Mouse (Mus musculus): ENCODE measurements at regions not wholly inside any gene's neighbourhood (a gene's known extent, or its start where the extent isn't known, plus 50 kb on each side); places are given as distances from the start of the nearest gene placed in this dataset.
"Not testable (repeated sequence)": the region's sequence is repeated elsewhere in the genome, so short reads cannot be mapped to it uniquely, and the experiment has no call there.

DNA sequence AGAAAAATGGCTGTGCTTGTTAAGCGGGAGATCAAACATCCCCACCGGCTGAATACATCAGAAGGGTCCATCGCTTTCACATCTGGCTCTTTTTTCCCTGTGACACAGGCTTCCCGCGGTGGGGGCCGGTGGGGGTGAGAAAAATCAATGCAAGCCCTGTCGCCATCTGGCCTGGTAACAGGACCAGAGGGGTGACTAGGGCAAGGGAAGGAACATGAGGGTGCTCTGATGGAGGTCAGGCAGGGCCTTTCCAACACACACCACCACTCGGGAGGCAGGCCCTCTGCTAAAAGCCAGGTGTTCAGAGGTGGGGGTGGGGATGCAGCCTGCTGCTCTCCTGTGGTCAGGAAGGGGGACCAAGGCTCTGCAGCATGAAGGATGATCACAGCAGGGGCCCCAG lies 107.5 kb upstream of the Syt13 start:
- WGBS, result 8% methylated on average over 8 of the region's 8 CpGs
- H3K36me3 ChIP-seq, result no peaks in the 10 kb centered on the region
- H3K4me1 ChIP-seq, result peaks cover 25% of the 10 kb centered on the region
- no peak overlapping the region for H3K27ac ChIP-seq
- no peak overlapping the region for H3K9ac ChIP-seq
- H3K4me2 ChIP-seq, result no peak overlapping the region
- peaks cover 8% of the 10 kb centered on the region; the same call in 1 of the 2 replicates for H3K27me3 ChIP-seq
- no peaks in the 10 kb centered on the region for H3K9me3 ChIP-seq
- ATAC-seq (ENCODE audit: insufficient number of reproducible peaks, insufficient read depth, low FRiP score, low TSS enrichment, low read depth), result peak; percentile 12; the same call in 1 of the 2 replicates
- H3K4me3 ChIP-seq, result no peak overlapping the region

DNA sequence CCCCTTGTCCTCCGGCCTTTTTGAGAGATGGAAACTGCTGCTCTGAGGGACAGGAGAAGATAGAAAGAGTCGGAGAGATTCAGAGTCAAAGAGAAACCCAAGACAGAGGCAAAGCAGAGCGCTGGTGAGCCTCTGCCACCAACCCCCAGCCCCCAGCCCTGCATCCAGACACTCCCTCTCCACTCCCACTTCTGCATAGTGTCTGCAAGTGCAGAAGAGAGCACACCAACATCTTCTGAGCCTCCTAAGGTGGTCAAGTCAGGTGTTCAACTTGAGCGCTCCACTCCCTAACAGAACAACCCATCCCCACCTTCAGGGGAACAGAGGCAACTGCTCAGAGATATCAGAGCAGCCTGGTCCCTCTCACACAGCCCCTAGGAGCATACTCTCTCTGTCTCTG lies 106.8 kb upstream of the Syt13 start:
- no peak overlapping the region for H3K9ac ChIP-seq
- H3K27me3 ChIP-seq, result peaks cover 9% of the 10 kb centered on the region; the same call in 1 of the 2 replicates
- H3K4me2 ChIP-seq, result no peak overlapping the region
- no peaks in the 10 kb centered on the region for H3K9me3 ChIP-seq
- no peak overlapping the region for H3K27ac ChIP-seq
- no peak overlapping the region for H3K4me3 ChIP-seq
- 74% methylated on average over 4 of the region's 4 CpGs for WGBS
- no peak for ATAC-seq (ENCODE audit: insufficient number of reproducible peaks, insufficient read depth, low FRiP score, low TSS enrichment, low read depth)
- no peaks in the 10 kb centered on the region for H3K36me3 ChIP-seq
- peaks cover 25% of the 10 kb centered on the region for H3K4me1 ChIP-seq

DNA sequence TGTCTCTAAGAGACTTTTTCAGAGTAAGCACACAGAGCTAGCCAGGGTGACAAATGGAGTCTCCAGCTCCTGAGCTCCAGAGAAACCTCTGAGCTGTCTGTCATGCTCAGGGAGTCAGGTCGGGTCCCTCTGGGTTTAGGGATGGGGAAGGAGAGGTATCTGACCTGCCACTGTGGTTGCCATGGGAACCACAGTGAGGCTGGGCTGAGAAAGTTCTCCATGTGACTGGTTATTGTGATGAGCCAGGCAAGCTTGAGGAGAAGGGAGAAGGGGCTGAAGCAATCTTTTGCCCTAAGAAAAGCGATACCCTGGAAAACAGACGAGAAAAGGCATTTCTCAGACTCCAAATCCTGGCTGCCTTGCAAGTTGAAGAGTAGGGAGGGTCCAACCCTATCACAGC lies 105.7 kb upstream of the Syt13 start:
- no peak overlapping the region for H3K9ac ChIP-seq
- H3K9me3 ChIP-seq, result no peaks in the 10 kb centered on the region
- no peak overlapping the region for H3K4me3 ChIP-seq
- H3K4me2 ChIP-seq, result no peak overlapping the region
- 20% methylated on average over 3 of the region's 3 CpGs for WGBS
- H3K27me3 ChIP-seq, result peaks cover 13% of the 10 kb centered on the region; the same call in 1 of the 2 replicates
- H3K36me3 ChIP-seq, result no peaks in the 10 kb centered on the region
- H3K4me1 ChIP-seq, result peaks cover 25% of the 10 kb centered on the region
- no peak for ATAC-seq (ENCODE audit: insufficient number of reproducible peaks, insufficient read depth, low FRiP score, low TSS enrichment, low read depth)
- H3K27ac ChIP-seq, result no peak overlapping the region

DNA sequence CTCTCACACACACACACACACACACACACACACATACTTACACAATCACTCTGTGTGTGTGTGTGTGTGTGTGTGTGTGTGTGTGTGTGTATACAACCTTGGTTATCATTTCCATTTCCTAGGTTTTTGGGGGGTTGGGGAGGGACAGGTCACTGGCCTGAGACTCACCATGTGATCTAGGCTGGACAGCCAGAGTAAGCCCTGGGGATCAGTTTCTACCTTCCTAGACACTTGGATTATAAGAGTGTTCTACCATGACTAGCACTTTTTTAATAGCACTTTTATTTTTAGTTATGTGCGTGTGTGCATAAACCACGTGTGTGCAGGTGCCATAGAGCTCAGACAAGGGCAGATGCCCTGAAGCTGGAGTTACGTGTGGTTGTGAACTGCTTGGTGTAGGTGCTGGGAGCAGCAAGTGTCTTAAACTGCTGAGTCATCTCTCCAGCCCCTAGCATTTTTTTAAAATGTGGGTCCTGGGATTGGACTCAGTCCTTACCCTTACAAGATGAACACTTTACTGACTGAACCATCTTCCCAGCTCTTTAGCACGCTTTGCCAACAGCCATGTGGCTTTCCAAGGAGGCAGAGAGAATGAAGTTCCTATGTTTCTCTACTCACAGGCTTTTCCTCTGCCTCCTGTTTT lies 105.1 kb upstream of the Syt13 start:
- H3K9me3 ChIP-seq, result no peaks in the 10 kb centered on the region
- no peak overlapping the region for H3K4me3 ChIP-seq
- H3K4me1 ChIP-seq, result peaks cover 25% of the 10 kb centered on the region
- H3K9ac ChIP-seq, result no peak overlapping the region
- no peak for ATAC-seq (ENCODE audit: insufficient number of reproducible peaks, insufficient read depth, low FRiP score, low TSS enrichment, low read depth)
- H3K27ac ChIP-seq, result no peak overlapping the region
- no peaks in the 10 kb centered on the region for H3K36me3 ChIP-seq
- WGBS, result 69% methylated on average over 4 of the region's 4 CpGs
- no peak overlapping the region for H3K4me2 ChIP-seq
- peaks cover 13% of the 10 kb centered on the region; the same call in 1 of the 2 replicates for H3K27me3 ChIP-seq

DNA sequence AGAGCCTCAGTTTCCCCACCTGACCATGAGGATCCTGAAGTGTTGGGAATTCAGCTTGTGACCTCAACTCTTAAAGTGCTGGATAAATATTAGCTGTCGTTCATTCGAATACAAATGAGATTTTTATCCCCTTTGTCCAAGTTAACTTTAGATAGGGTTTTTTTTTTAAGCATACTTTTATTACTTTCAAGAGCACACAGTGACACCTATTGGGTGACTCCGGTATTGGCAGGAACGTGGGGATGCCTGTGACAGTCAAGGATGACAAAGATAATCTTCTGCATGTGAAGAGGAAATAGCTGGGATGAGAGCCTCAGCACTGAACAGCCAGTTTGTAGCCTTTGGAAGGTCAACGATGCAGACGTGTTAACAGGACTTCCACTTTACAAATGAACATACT lies 103.9 kb upstream of the Syt13 start:
- H3K9ac ChIP-seq; H3K27ac ChIP-seq; H3K4me3 ChIP-seq; ATAC-seq (ENCODE audit: insufficient number of reproducible peaks, insufficient read depth, low FRiP score, low TSS enrichment, low read depth); H3K9me3 ChIP-seq; H3K36me3 ChIP-seq; H3K4me2 ChIP-seq: not testable (repeated sequence)
- 12% methylated on average over 6 of the region's 6 CpGs for WGBS
- Histone ChIP-seq H3K27me3 (peaks cover 13% of the 10 kb centered on the region; the same call in 1 of the 2 replicates), H3K4me1 (peaks cover 19% of the 10 kb centered on the region)

DNA sequence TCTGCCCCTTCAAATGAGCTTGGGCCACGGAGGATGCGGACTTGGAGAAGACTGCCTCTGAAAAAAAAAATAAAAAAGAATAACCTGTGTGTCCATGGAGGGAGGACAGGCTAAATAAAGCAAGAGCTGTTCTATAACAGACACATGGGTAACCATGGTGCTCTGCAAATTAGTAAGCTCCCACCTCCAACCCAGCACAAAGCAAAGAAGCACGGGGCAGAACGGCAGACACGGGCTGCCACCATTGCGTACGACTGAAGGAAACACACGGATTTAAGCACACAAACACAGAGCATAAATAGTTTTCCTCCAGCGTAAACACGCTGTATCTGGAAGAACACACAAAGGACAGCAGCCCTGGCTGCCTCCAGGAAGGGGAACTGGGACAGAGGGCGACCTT lies 101.9 kb upstream of the Syt13 start:
- WGBS, result 74% methylated on average over 11 of the region's 11 CpGs
- Histone ChIP-seq H3K4me2 (no peak overlapping the region), H3K4me3 (no peak overlapping the region), H3K36me3 (no peaks in the 10 kb centered on the region), H3K27ac (no peak overlapping the region), H3K4me1 (peaks cover under 1% of the 10 kb centered on the region; the same call in 1 of the 2 replicates), H3K9ac (no peak overlapping the region; the same call in 1 of the 2 replicates), H3K27me3 (peaks cover 13% of the 10 kb centered on the region; the same call in 1 of the 2 replicates), H3K9me3 (no peaks in the 10 kb centered on the region)
- no peak for ATAC-seq (ENCODE audit: insufficient number of reproducible peaks, insufficient read depth, low FRiP score, low TSS enrichment, low read depth)

DNA sequence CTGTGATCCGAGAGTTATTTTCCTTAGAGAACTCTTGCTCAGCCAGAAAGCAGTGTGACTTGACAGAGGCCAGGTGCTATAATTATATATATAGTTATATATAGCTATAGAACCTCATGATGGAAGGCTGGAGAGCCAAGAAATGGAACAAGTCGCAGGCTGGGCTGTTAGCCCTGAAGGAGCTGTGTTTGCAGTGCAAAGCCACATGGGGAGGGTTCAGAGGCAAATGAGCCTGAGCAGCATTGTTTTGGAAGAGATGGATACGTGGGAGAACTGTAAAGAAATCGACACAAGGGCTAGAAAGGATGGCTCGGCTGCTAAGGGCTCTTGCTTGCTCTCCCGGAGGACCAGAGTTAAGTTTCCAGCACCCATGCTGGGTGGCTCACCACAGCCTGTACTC lies 95.3 kb upstream of the Syt13 start:
- H3K4me1 ChIP-seq, result peaks cover 12% of the 10 kb centered on the region
- H3K9me3 ChIP-seq, result no peaks in the 10 kb centered on the region
- ATAC-seq (ENCODE audit: insufficient number of reproducible peaks, insufficient read depth, low FRiP score, low TSS enrichment, low read depth), result no peak
- H3K4me3 ChIP-seq, result no peak overlapping the region
- 68% methylated on average over 6 of the region's 6 CpGs for WGBS
- H3K27me3 ChIP-seq, result no peaks in the 10 kb centered on the region
- no peak overlapping the region for H3K9ac ChIP-seq
- H3K36me3 ChIP-seq, result no peaks in the 10 kb centered on the region
- no peak overlapping the region for H3K4me2 ChIP-seq
- H3K27ac ChIP-seq, result no peak overlapping the region

DNA sequence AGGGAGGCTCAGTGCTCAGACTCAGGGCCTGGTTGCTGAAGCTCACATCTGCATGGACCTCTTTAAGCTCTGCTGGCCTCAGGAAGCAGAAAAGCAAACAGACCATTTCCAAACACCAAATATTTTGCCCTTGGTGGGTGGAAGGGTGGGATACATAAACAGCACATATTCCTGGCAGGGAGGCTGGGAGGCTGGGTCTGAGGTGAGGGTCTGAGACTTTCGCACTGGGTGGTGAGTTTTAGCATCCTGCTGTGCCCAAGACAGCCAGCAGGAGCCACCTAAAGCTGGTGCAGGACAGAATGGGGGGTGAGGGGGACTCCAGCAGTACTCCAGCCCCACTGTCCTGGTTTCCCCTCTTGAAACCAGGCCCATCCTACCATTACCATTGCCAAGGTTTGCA lies 90.6 kb upstream of the Syt13 start:
- Histone ChIP-seq H3K36me3 (no peaks in the 10 kb centered on the region), H3K9me3 (no peaks in the 10 kb centered on the region), H3K27ac (no peak overlapping the region), H3K4me1 (peaks cover 24% of the 10 kb centered on the region), H3K27me3 (no peaks in the 10 kb centered on the region), H3K4me3 (no peak overlapping the region), H3K4me2 (no peak overlapping the region), H3K9ac (no peak overlapping the region)
- WGBS, result 86% methylated on average over 1 of the region's 1 CpGs
- no peak for ATAC-seq (ENCODE audit: insufficient number of reproducible peaks, insufficient read depth, low FRiP score, low TSS enrichment, low read depth)

DNA sequence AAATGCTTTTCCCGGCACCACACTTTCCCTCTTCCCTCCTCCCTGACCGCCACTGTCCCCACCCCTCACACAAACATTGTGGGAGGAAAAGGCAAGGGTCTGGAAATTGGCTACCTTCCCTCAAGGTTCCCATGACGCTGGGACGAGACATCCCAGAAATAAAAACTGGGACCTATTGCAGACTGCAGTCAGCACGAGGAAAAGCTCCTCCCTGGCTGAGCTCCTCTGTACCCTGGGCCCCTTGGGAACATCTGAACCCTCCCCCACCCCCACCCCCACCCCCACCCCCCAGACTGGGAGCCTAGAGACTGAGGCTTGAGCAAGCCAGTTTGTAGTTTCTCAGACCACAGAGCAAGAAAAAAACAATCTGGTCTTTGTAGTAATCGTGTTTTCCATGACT lies 89.5 kb upstream of the Syt13 start:
- Histone ChIP-seq H3K27ac (peak overlapping the region; percentile 28; the same call in 1 of the 2 replicates), H3K4me2 (peak overlapping the region; percentile 28; the same call in 1 of the 2 replicates), H3K36me3 (no peaks in the 10 kb centered on the region), H3K9me3 (no peaks in the 10 kb centered on the region), H3K4me1 (peaks cover 24% of the 10 kb centered on the region), H3K9ac (peak overlapping the region; percentile 44; the same call in 1 of the 2 replicates), H3K27me3 (no peaks in the 10 kb centered on the region), H3K4me3 (no peak overlapping the region)
- 7% methylated on average over 6 of the region's 6 CpGs for WGBS
- no peak for ATAC-seq (ENCODE audit: insufficient number of reproducible peaks, insufficient read depth, low FRiP score, low TSS enrichment, low read depth)

DNA sequence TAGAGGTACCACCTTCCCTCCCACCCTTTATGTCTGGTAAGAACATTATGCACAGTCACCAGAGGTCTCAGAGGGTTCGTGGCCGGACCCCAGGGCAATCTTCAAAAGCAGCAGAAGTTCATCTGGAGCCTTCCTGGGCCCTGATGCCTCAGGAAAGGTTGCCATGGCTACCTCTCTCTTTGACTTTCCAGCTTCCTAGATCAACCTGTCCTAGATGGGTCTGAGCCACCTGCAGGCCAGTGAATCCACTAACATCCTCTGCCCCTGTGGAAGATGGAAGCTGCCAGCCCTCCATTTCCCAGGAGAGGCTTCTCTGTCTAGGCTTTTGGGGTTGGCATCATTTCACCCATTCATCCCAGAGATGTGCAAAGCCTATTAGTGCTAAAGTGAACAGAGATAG lies 84.8 kb upstream of the Syt13 start:
- Histone ChIP-seq H3K27me3 (no peaks in the 10 kb centered on the region), H3K36me3 (no peaks in the 10 kb centered on the region), H3K4me3 (no peak overlapping the region), H3K27ac (no peak overlapping the region), H3K4me1 (peaks cover 19% of the 10 kb centered on the region), H3K9ac (no peak overlapping the region), H3K4me2 (no peak overlapping the region), H3K9me3 (no peaks in the 10 kb centered on the region)
- 75% methylated on average over 2 of the region's 2 CpGs for WGBS
- no peak for ATAC-seq (ENCODE audit: insufficient number of reproducible peaks, insufficient read depth, low FRiP score, low TSS enrichment, low read depth)

DNA sequence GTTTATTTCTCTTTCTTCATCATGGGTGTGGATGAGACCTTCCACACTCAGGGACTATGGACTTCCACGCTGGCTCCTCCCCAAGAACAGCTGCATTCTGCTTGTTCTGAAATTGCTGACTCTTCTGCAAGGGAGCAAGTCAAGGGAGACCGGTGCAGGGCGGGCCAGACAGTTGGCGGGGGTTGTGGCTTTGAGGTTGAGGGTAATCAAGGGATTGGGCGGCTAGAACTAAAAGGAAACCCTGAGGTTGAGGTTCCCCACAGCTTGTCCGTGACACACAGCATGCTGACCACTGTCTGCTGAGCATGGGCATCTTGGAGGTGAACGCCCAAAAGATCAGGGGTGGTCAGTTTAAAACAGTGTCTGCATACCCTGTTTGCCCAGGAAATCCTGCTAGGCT lies 83.1 kb upstream of the Syt13 start:
- Histone ChIP-seq H3K4me2 (no peak overlapping the region), H3K9me3 (no peaks in the 10 kb centered on the region), H3K36me3 (no peaks in the 10 kb centered on the region), H3K27me3 (no peaks in the 10 kb centered on the region), H3K27ac (no peak overlapping the region), H3K4me1 (peaks cover 12% of the 10 kb centered on the region; the same call in 1 of the 2 replicates), H3K4me3 (no peak overlapping the region), H3K9ac (no peak overlapping the region)
- ATAC-seq (ENCODE audit: insufficient number of reproducible peaks, insufficient read depth, low FRiP score, low TSS enrichment, low read depth), result no peak
- WGBS, result 55% methylated on average over 7 of the region's 7 CpGs

DNA sequence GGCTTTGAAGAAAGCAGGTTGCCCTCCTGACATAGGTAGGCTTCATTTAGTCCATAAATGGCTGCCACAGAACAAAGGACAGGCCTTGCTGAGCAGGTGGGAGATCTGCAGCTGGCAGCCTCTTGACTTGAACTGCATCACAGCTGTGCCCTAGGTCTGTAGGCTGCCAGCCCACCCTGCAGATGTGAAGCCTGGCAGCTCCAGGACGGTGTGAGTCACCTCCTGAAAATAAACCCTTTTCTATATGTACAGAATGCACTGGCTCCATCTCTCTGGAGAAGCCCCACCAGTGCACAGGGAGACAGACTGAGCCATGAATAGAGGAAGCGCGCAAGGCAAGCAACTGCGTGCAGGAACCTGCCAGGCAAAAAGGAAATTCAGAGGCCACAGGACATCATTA lies 78.7 kb upstream of the Syt13 start:
- Histone ChIP-seq H3K4me3 (no peak overlapping the region), H3K4me1 (peaks cover 12% of the 10 kb centered on the region; the same call in 1 of the 2 replicates), H3K9me3 (no peaks in the 10 kb centered on the region), H3K36me3 (no peaks in the 10 kb centered on the region), H3K27ac (no peak overlapping the region), H3K9ac (no peak overlapping the region), H3K4me2 (no peak overlapping the region), H3K27me3 (no peaks in the 10 kb centered on the region; the same call in 1 of the 2 replicates)
- 74% methylated on average over 4 of the region's 4 CpGs for WGBS
- ATAC-seq (ENCODE audit: insufficient number of reproducible peaks, insufficient read depth, low FRiP score, low TSS enrichment, low read depth), result no peak

Measured in embryonic facial prominence, embryonic 13.5 days (tissue).